Mouse (Mus musculus) A20 (cell line): ENCODE results near the gene Paqr3.

Experiments
- DNase-seq: peaks from one replicate; pipeline ENCODE4 v3.0.0-alpha.2; 2011; ENCODE audit warnings: low read depth, low spot score

The Paqr3 gene

DNA sequence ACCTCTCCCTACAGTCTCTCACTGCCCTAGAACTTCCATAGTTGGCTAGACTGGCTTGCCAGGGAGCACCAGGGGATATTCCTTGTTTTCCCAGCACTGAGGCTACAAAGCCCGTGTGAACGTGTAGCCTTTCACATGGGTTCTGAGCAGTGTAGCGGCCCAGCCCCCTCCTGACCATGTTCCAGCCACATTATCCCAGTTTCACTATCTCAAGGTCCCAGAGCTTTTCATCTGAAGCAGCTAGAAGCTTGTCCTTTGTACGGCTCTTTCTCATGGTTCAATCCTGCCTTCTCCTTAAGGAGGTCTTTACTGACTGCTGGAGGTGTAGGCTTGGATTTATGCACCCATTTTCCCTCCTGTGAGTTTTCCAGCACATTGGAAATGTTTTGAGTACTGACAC is 26.9 kb downstream of the Paqr3 start:
- no peak for DNase-seq

DNA sequence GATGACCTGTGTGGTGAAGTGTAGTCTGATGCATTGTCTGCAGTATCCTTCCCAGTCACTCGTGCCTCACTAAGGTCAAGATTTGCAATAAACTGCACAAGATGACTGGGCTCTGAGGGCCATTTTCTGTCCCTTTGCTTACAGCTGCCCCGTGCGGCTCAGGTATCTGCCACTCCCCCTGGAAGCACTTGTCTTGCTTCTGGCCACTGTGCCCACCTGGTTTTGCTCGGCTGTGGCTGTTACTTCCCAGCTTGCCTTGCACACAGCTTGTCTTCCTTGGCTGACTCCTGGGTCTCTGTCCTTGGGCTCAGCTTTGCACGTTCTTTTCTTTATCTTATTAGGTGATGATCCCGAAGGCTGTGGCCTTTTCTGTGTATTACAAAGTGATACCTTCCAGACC is 27.7 kb downstream of the Paqr3 start:
- DNase-seq: no peak

DNA sequence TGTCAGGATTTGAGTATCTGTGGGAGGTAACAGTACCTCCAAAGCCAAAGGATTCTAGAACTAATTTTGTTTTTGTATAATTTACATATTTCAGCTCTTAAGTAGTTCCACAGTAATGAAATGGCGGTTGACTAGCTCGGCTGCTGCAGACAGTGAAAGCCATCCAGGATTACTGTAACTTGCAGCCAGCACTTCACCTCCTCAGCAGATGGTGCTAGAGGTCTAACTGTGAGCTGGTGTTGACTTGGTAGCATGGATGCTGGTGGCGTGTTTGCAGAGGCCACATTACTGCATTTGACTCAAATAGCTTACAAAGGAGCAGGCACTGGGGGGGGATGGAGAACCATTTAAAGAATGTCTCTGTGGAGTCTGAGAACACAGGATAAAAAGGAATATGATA is 29.9 kb downstream of the Paqr3 start:
- no peak for DNase-seq

DNA sequence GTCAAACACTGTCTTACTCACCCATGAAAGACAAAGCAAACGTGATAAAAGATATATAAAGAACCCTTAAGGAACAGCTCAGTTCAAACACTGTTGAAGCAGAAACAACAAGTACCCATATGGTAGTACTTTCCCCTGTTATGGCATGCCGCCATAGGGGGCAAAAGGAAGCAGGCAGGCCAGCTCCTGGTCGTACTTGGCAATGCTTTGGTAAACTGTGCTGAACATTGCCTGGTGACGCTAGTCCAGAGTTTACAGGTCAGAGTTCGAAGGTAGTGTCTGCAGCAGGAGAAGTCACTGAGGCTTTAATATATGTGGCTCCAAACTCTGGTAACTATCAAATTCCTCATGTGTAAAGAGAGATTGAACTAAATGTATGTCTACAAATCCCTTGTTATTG is 32.8 kb downstream of the Paqr3 start:
- DNase-seq: no peak

DNA sequence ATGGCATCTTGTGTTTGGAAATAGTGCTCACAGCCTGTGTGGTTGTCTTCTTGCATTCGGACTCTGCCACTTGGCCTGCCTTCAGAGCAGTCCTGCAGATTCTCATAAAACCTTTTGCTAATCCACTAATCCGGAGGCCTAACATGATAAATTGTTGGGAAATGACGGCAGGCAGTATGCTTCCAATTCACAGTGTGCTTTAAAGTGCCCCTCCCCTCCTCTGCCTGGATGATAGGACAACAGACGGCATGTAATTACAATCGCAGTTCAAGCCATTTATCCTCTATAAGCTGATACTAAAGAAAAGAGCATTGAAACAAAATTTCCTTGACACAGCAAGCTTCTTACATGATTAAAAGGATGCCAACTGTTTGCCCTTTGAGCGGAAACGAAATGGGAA is 33.7 kb downstream of the Paqr3 start:
- no peak for DNase-seq

DNA sequence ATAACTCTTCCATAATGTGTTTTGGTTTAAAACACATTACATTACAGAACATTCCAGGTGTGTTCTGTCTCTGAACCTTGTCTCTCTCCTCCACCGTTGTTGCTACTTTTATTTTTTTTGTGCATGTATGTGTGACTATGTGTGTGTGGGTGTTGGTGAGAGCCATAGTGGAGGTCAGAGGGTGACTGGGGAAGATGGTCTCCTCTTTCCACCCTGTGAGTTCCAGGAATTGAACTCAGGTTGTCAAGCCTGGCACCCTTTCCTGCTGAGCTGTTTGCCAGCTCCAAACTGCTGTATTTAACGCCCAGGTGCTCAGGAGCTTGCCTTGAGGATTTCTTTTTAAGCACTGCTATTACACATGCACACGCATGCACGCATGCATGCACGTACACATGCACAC is 35.2 kb downstream of the Paqr3 start:
- no peak for DNase-seq

DNA sequence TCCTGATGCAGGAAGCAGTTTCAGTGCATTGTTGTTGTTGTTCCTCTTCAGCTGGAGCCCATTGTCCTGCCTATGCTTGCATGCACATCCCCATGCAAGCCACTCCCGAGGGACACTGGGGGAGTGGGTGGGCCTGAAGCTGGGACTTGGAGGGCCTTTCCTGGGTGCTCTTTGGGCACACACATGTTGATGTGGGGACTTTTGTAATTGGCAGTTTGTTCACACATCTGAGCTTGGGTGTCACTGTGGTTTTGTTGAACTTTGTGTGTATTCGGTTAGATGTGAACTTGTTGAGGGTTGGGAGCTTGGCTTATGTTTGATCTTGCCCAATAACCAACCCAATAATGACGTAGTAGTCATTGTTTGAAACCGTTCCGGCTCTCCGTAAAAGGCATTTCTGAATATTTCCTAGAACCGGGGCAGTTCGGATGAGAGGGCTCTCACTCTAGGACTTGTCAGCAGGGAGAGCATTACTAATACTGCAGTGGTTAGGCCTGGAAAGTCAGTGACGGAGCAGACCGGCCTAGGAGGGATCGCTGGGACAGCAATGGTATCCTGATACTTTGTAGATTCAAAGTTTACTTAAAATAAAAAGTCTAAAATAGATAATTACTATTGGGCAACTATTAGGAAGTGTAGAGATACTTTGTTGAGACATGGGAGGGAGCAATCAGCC is 35.8 kb downstream of the Paqr3 start:
- DNase-seq: no peak

DNA sequence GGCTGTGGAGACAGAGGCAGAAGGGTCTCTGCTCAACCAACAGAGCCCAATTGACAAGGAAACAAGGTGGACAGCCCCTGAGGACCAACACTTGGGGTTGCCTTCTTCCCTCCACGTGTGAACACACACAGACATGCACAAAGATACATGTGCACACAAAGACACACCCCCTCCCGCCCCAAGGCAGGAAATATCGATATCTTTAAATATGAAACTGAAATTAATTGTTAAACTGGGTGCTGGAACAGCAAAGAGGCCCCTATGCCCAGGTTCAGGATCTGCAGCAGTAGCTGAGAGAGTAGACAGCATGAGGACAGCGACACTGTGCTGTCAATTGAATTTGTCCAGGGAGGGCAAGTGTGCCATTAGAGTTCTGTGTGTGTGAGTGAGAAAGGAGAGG is 45.6 kb downstream of the Paqr3 start:
- no peak for DNase-seq

DNA sequence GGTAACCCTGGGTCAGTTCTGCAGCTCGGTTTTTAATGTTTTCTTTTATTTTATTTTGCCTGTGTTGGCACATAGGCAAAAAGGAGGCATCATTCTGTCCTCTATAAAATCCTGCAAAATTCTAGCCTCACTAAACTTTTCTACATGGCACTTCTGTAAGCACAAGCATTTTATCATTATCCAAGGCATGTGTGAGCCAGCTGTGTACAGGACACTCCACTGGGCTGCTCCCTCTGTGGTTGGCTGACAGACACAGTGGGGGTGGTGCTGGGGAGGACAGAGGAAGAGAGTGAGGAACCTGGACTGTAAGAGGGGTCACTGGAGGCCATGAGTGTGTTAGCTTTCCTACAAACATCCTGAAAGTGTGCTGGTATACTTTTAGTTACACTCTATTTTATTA is 49.4 kb downstream of the Paqr3 start:
- DNase-seq: no peak

DNA sequence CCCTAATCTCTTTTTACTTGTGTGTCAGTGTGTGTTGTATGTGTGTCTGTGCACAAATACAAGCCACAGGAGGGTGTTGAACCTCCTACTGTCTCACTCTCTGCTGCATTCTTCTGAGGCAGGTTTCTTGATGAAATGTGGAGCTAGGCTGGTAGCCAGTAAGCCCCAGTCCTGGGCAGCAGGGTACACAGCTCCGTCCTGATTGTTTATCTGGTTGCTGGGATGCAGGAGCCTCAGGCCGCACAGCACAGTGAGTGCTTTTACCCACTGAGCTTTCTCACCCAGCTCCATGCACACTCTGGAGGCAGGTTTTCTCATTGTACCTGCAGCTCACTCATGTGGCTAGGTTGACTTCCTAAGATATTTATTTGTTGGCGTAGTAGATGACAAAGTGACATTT is 50.5 kb downstream of the Paqr3 start:
- no peak for DNase-seq

DNA sequence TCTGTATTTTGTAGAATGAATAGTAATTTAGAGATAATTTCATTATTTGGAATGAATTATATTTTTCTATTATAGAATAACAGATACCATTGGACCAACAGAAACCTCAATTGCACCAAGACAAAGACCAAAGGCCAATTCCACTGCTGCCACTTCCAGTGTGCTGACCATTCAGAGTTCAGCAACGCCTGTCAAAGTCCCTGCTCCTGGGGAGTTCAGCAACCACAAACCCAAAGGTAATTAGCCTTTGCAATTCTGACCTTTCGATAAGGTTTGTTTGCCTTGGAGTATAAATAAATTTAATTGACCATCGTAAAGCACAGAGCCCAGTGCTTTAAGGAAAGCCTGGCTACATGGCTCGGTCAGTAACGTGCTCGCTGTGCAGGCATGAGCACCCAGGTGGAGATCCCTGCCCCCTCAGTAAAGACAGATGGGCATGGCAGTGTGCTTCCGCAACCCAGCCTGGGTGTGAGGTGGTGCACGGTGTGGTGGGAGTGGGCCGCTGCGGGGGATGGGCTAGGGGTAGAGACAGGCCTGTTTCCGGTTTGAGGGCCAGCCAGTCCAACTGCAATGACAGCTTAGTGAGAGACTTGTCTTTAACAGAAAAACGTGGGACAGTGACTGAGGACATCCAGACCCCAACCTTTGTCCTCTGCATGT is 54.5 kb downstream of the Paqr3 start:
- no peak for DNase-seq

DNA sequence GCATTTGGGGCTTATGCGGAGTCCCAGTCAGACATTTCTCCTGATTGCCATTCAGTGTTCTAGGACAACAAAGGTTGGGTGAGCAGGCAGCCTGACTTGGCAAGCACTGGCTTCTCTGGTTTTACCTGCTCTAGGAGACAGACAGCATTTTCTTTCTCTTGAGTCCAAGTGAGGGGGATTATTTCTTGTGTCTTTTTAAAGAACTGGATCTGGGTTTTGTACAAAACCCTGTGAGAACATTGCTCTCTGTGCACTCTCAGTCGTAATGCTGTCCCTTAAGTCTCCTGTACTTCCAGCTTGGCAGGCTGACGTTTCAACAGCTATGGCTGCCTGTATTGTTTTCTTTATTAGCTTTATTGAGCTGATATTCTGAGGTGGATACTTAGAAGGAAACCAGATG is 55.0 kb downstream of the Paqr3 start:
- DNase-seq: no peak

DNA sequence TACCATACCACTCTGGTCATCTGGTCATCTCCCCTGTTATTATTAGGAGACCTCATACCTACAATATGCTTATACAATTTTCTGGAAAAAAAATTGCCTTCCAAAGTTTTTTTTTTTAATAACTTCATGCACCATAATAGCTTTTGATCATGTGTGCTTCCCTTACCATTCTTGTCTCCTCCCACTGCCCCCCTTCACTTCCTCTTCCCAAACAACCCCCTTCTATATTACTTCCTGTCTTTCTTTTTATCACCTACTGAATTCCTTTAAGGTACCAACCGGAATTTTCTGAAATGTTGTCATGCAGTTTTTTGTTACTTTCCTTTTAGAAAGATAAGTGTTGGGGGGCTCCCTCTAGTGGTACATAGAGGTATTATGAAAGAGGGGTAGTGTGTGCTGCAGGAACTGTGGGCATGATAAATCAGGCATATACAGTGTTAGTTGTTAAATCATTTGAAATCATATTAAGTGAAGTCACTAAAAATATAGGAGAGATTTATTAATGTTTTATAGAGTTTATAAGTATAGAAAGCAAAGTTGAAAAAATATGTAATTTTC is 55.8 kb downstream of the Paqr3 start:
- DNase-seq: peak; percentile 63

DNA sequence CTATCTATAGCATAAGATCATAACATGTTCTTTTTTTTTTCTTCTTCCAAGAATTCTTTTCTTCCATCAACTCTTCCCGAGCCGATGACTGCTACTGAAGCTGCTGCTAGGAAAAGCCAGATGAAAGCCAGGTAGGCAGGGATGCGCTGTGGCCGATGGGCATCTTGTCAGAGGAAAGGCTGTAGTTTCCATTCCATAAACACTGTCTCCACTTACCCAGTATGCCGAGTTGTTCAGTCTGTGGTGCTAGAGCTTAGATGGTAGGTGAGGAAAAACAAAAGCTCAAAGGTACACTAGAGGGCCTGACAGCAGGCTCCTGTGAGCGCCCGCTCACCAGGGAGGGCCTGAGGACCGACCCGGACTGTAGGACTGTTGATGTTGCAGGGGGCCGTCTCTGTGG is 56.6 kb downstream of the Paqr3 start:
- no peak for DNase-seq

DNA sequence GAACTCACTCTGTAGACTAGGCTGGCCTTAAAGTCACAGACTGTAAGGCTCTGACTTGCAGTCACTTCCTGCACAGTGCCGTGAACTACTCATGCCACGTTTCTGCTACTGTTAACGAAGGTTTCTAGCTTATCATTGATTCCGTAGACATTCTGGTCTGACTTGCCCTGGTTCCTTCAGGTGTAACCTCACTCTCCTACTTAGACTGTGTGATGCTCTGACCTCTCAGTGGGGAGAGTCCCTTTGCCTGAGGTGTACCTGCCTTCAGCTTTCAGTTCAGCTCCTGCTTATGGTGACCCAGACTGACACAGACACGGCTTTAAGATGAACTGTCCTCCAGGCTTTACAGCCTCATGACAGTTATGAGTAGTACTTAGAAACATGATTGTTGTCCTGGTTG is 57.2 kb downstream of the Paqr3 start:
- no peak for DNase-seq

DNA sequence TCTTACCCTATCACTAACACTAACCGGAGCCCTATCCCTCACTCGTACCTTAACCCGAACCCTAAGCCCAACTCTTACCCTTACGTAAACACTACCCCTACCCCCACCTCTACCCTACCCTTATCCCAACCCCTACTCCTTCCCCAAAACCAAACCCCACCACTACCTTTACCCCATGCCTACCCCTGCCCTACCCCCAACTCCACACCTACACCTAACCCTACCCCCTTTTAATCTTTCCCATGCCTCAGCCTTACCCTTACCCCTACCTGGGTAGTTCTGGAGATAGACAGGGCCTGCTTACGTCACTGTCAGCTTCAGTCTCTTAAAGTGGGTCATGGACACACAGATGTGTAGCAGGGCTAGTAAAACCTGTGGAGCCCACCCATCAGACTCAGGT is 62.5 kb downstream of the Paqr3 start:
- DNase-seq: no peak

DNA sequence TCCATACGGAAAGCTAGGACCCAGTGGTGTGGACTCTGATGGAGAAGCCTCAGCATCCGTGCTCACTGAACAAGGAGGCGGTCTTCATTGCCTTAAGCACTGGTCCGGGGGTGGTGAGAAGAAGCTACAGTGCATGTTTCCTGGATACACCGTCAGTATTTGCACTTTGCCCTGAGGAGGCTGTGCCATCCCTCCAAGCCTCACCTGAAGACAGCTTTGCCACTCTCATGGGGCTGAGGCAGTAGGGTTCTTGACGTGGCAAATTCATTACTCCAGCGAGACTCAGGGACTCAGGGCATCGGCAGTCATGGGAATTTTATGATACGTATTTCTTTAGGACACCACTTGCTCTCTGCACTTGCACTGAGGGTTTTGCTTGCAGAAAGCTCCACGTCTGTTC is 64.7 kb downstream of the Paqr3 start:
- no peak for DNase-seq

DNA sequence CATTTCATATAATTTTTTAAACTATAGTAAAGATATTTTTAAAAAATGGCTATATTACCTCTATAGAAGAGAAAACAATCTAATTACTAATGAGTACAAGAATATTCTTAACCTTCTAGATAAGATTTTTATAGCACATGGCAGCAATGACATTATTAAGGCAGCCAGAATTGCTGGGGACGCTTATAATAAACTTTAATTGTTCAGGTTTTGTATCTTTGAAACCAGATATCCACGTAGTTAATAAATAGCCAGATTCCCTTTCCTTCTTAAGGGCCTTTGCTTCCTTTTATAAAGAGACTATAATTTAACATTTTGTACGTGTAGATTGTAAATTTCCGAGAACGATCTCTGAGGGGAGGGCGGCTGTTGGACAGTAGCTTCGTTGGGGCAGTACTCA is 66.1 kb downstream of the Paqr3 start:
- no peak for DNase-seq
